Mouse (Mus musculus) liver, postnatal 0 days (tissue): ENCODE data around the gene Pip4p1.

Experiments used
- CTCF ChIP-seq: sonication (generic); IDR thresholded peaks from 2 replicates; pipeline ENCODE4 v1.5.1; 2016; ENCODE audit warnings: antibody characterized with exemption, low read depth
- EP300 ChIP-seq: IDR thresholded peaks from 2 replicates; pipeline ENCODE4 v1.6.1; 2016; ENCODE audit warnings: antibody characterized with exemption, low read depth, mild to moderate bottlenecking

DNA sequence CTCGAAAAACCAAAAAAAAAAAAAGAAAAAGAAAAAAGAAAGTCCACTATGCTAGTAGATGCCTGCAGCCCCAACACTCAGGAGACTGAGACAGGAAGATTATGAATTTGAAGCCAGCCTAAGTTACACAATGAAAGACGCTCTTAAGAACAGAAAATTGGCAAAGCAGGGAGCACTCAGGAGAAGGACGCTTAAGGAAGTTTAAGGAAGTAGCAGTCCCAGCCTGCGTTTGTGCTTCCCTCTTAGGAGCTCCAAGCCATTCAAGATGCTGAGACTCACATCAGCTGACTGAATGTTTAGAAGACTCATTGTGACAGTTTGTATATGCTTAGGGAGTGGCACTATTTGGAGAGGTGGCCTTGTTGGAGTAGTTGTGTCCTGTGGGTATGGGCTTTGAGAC lies 22.5 kb downstream of the Pip4p1 start:
- TF ChIP-seq CTCF (no peak), EP300 (no peak)
